Mouse (Mus musculus): ENCODE measurements around the gene Cbs.

Cbs gene

DNA sequence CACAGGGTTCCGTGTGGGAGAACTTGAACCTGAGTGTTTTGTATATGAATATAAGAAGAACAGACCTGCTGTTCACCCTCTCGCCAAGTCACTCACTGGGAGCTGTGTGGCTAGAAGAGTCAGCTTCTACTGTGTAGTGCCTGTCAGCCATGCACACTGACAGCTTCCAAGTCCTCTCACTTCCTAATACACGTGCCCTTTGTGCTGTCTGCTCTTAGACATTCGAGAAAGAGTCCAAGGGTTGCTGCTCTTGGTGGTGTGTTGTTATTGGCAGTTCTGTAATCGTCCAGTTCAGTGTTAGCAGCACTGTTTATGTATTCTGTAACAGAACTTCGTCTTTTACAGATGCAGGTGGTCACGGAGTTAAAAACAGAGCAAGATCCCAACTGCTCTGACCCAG is 48.9 kb downstream of the Cbs start:
- no peak for DNase-seq (ENCODE audit: low spot score)

DNA sequence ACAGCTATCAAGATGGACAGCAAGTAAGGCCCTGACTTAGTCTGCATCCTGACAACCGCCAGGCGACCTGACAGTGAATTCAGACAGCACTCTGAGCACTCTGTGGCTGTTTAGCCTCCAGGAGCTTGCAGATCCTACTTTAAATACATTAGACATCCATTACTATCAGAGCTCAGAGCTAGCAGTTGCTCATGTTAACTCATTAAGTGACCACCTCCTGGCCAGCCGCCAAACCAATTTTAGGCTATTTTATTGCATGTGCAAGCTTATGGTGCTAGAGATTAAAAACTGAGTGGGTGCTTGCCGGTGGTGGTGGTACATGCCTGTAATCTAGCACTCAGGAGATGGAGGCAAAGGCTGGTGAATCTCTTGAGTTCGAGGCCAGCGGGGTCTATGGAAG is 53.3 kb downstream of the Cbs start:
- no peak for DNase-seq (ENCODE audit: low spot score)

DNA sequence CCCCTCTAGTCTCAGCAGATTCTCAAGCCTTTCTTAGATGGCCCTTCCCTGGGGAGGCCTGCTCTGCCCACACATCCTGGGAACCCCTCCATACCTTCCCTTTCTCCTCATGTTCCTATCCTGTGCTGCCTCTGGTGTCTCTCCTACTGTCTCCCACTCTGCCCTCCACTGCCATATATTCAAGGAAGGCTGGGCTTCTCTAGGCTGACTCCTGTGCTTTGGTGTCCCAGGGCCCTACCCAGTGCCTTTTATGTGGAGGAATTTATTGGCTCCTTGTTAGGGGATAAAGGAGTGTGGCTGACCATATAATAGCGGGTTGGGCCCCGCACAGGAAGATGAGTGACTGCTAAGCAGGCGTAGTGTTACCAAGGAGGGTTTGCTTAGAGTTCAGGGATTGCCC is 53.9 kb downstream of the Cbs start:
- no peak for DNase-seq (ENCODE audit: low spot score)

DNA sequence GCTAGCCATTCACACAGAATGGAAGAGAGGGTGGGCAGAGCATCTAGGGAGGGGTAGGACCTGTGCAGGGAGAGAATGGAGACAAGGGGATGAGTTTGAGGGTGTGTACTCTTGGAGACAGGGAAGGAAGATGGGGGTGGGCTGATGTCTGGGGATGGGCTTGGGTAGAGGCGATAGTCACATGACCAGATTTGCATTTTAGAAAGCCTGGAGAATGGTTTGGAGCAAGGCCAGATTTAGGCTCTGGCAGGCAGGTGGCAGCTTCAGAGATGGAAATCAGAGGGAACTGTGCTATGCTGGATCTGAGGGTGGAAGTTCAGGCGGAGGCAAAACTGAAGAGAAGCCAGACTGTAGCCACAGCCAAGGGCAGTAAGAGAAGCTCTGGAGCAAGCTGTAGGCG is 56.7 kb downstream of the Cbs start:
- DNase-seq (ENCODE audit: low spot score): no peak

DNA sequence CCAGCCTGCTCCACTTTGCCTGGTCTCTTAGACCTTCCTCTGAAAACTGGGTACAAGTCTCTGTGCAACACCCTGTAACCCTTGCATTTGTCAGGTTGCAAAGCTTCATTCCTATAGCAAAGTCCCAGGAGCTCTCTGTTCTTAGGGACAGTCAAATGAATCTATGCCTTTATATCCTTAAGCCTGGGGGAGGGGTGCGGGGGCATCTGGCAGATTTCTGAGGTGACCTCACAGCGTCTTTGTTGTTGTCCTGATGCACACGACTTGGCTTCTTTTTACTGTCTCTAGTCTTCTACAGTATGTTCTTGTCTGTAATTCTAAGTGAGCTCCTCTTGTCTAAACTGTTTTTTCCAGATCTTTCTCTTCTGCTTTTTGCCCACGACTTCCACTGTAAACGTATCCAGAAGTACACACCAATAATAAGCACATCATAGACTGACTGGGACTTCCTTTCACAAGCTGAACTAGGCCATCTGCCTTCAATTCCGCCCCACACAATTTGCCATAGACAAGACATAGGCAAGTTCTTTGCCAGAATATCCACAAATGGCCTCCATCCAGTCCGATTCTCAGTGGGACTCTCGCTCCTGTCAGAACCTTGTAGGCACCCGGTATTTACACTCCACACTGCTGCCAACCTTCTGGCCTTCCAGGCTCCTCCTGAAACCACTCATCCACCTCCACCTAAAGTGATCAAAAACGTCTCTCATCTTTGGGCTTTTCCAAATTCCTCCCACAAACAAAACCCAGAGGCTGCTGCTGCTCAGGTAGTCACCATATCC is 60.5 kb downstream of the Cbs start:
- DNase-seq (ENCODE audit: low spot score): no peak

DNA sequence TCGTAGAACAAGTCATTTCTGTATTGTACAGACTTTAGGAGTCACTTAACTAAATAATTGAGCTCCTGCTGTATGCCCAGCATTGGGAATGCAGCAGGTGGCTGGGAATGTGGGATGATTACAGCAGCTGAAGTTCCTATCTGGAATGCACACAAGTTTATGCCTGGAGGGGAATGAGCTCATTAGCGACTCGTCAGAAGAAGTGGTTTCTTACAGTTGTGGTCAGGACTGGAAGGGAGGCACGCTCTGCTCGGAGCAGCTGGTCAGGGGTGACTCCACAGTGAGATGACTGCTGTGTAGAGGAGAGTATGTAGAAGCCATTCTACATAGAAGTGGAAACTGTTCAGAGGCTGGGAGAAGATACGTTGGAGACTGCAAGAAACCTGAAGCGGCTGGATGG is 62.4 kb downstream of the Cbs start:
- no peak for DNase-seq (ENCODE audit: low spot score)

DNA sequence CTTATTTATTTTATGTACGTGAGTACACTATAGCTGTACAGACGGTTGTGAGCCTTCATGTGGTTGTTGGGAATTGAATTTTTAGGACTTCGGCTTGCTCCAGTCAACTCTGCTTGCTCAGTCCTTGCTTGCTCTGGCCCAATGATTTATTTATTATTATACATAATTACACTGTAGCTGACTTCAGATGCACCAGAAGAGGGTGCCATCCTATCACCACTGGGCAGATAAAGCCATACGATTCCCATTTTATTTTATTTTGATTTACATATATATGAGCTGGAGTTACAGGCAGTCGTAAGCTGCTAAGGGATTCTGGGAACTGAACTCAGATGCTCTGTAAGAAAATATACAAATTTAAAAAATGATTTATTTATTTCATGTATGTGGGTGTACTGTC is 65.3 kb downstream of the Cbs start:
- no peak for DNase-seq (ENCODE audit: low spot score)

DNA sequence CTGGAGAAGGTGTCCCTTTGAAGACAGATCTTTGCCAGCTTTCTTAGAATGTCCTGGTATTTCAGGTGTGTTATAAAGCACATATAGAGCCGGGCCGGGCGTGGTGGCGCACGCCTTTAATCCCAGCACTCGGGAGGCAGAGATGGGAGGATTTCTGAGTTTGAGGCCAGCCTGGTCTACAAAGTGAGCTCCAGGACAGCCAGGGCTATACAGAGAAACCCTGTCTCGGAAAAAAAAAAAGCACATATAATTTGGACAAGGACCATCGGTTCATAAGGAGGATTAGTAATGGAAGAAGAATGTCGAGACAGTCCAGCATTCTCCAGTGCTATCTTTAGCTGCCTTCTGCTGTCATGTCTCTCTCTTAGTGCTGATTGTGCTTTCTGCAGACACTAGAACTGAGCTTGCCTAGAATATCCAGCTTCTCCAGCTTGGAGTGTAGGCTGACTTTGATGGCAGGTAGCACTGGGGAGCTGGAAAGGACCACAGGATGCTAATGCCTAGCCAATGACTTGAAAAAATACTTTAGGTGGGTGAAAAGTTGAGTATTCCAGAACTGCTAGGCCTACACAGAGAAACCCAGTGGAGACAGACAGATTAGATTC is 66.6 kb downstream of the Cbs start:
- DNase-seq (ENCODE audit: low spot score): peak; percentile 32

DNA sequence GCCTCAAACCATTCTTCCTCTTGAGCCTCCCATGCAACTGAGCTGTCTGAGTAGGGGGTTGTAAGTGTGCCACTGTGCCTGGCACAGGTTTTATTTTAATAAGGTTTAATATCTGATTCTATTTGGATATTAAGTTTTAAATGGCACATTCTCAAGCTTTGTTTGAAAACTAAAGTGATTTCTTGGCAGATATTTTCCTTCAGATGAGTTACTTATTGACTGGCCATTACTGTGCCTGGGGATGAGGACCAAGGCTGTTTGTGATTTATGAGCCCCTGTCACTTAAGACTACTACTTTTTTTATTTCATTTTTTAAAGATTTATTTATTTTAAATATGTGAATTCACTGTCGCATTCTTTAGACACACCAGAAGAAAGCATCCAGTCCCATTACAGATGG is 67.3 kb downstream of the Cbs start:
- no peak for DNase-seq (ENCODE audit: low spot score)

DNA sequence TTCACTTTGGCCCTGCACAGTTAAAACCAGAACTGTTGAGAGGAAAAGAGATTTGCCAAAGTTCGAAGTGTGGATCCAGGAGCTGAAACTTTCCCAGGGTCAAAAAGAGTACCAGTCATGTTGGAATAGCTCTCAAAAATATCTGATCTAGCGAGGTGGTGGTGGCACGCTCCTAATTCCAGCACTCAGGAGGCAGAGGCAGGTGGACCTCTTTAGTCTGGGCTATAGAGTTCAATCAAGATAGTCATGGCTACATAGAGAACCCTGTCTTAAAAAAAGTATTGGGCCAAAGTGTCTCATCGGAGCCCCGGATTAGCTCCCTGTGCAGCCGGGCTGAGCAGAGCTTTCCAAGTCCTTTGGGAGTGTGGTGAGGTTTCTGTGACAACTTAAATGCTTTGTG is 70.8 kb downstream of the Cbs start:
- no peak for DNase-seq (ENCODE audit: low spot score)

DNA sequence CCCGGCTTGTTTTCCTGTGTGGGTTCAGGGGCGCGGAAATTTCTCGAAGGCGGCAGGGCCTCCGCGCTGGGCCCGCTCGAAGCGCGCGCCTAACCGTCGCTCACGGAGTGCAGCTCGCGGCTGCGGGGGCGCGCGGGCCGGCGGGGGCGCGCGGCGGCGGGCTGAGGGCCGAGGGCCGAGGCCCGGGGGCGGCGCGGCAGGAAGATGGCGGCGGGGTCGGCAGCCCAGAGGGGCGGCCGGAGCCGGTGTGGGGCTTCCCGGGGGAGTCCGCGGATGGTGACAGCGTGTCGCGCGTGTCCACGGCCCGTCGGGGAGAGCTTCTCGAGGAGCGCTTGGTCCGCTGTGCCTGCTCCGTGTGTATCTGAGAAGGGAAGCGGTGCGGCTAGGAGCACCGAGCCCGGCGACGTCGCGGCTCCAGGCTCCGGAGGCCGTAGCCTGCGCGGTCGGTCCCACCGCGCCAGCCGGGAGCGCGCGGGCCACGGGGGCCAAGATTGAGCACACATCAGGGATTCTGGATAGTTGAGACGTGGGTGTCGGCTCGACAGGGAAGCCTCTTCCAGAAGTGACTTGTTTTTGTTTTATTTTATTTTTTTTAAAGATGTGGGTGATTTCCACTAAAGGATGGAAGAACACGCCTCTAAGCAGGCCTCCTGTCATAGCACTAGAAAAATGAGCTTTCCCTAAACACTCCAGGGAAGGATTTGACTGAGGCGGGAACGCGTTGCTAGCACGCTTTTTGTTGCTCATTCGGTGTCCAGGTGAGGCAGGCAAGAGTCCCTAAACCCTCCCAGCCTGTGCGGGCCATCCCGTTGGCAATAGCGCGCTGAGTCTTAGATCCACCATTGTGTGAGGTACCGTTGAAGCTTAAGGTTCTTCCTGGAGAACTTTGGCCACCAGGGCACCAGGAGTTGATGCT is 71.6 kb downstream of the Cbs start:
- DNase-seq (ENCODE audit: low spot score): peak; percentile 56

DNA sequence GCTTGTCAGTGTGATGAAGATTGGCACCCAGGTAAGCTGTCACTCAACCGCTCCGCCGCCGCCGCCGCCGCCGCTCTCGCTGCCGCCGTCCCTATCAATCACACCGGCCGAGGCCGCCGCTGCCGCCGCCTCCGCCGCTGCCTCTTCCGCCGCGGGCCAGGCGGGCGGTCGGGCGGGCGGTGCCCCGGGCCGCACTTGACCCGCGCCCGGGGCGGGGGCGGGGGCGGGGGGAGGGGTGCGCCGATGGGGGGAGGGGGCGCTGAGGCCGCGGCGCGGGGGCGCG is 72.2 kb downstream of the Cbs start:
- DNase-seq (ENCODE audit: low spot score): peak; percentile 87

DNA sequence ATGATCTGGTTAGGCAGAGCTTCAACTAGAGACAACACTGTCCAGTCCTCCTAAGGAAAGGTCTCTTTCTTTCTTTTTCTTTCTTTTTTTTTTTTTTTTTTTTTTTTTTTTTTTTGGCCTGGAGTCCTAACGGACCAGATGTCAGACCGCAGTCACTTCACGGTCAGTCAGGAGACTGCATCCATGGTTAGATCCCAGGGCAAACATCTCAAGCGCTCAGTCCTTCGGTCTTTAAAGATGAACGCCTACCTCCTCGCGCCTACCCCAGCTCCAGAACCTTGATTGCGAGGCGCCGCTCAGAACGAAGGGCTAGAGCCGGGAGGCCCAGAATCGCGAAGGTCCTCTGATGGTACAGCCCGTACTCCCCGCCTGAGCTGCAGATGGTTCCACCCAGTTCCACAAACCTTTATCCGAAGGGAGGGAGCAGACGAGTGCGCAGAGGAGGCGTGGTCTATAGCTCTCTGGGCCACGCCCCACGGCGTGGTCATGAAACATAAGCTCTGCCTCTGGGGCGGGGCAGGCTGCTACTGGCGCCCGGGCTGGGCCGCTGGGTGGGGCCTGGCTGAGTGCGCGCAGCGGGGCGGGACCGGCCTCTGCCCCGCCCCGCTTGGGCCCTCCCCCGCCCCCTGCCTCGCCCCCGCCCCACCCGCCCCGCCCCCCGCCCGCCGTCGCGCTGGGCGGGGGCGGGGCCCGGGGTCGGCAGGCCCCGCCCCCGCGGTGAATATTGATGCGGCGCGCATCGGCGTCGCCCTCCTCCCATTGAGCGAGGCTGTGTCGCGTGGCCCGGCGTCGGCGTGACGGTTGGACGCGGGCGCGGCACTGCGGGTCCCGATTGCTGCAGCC is 72.8 kb downstream of the Cbs start, which contains the start of gene Pknox1:
Gene Pknox1 (plus strand): TSS at position 720 of the 843 bp plus-strand sequence.
- DNase-seq (ENCODE audit: low spot score): peak; percentile 92

DNA sequence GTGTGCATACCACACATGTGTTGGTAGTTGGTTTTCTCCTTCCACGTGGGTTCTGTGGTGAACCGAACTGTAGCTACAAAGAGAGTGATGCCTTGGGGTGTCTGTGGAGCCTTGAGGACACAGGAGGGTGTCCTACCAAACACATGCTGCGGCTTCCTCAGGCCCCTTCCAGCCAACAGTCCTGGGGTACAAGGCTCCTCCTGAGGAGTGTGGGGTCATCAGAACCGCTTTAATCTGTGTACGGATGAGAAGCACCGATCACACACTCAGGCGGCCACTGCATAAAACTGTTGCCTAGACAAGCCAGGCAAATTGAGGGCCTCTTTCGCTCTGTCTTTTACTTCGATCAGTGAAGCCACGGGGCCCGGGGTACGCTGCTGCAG is 73.4 kb downstream of the Cbs start:
- DNase-seq (ENCODE audit: low spot score): peak; percentile 15

DNA sequence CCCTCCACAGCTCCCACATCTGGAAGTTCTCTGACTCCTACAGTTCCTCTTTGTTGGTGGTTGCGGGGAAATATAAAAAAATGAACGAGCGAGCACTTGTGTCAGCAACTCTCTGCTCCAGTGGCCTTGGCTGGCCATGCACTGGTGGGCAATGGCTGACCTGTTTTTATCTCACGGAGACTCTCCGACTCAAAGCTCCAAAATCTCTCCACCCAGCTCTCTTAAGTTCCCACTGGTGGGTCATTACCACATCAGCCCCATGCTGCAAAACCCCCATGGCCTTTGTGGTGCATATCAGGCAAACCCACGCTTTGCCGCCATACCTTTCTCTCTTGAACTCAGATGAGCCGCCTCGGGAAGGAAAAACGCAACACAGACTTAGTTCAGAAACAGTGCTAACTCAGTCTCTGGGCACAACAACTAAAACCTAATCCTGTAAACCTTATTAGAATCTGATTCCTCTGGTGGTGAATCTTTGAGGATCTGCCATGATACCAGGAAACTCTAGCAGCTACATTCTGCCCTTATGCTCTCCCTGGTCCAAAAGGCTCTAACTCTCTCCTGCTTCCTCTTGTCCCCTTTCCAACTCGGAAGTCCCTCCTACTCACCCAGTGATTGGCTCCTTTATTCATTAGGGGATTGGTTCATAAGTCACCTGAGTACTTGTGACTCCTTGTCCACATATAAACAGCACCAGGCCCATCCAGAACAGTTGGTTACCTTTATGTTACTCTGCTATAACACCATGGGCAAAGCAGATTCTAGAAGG is 77.8 kb downstream of the Cbs start:
- no peak for DNase-seq (ENCODE audit: low spot score)
